Mouse (Mus musculus) forebrain, embryonic 16.5 days (tissue): Measurements from ENCODE around the gene Thap8. TPM values are rescaled to one million over a fixed set of nuclear protein-coding genes. Genes with fewer than 3 reads are reported as not detected.

Source experiments
- ATAC-seq: fragments of 200-750 bp; cut with Nextera tagmentation; 2 replicates; pipeline ENCODE4 v1.8.0; 2017; ENCODE audit warnings: mild to moderate bottlenecking, moderate library complexity
- H3K27ac ChIP-seq: fragments of 300-500 bp; sonication (generic); 2 replicates; pipeline ENCODE4 v1.5.1; 2014; ENCODE audit warnings: low read length, control low read depth
- H3K27me3 ChIP-seq: fragments of 300-500 bp; sonication (generic); replicated peaks from 2 replicates; pipeline ENCODE4 v1.6.1; 2014; ENCODE audit warnings: low read length; ENCODE audit not compliant: control insufficient read depth, insufficient read depth
- H3K36me3 ChIP-seq: fragments of 300-500 bp; sonication (generic); 2 replicates; pipeline ENCODE4 v1.6.1; 2014; ENCODE audit not compliant: control insufficient read depth, insufficient read depth
- H3K4me1 ChIP-seq: fragments of 300-500 bp; sonication (generic); replicated peaks from 2 replicates; pipeline ENCODE4 v1.6.1; 2014; ENCODE audit warnings: low read length; ENCODE audit not compliant: control insufficient read depth, insufficient read depth
- H3K4me2 ChIP-seq: fragments of 300-500 bp; sonication (generic); 2 replicates; pipeline ENCODE4 v1.6.1; 2014; ENCODE audit warnings: mild to moderate bottlenecking, low read length, control low read depth
- H3K4me3 ChIP-seq: fragments of 300-500 bp; sonication (generic); replicated peaks from 2 replicates; pipeline ENCODE4 v1.5.1; 2014; ENCODE audit warnings: mild to moderate bottlenecking, low read length, control low read depth
- H3K9ac ChIP-seq: fragments of 300-500 bp; sonication (generic); replicated peaks from 2 replicates; pipeline ENCODE4 v1.6.1; 2014; ENCODE audit warnings: low read depth, low read length, control low read depth
- H3K9me3 ChIP-seq: fragments of 300-500 bp; sonication (generic); 2 replicates; pipeline ENCODE4 v1.6.1; 2016; ENCODE audit warnings: low read length; ENCODE audit not compliant: control insufficient read depth
- WGBS: fragments of 180-500 bp; shearing (Covaris S2); extraction: QIAGEN DNeasy Blood & Tissue Kit; methylation state at CpG from one replicate; pipeline ENCODE4 v1.1.7; 2014; 5-methylcytosine and 5-hydroxymethylcytosine counted together
- polyA plus RNA-seq: library from polyadenylated mRNA; unstranded; fragments of >200 nt; fragmentation: Nextera tagmentation; extraction: Ambion mirVana; gene quantifications from 2 replicates; pipeline ENCODE4 v1.2.1, GENCODE M21; 2015

Gene Thap8
- polyA plus RNA-seq, 1 experiment from 2014 or later = 0.42 TPM

GRCm38 (mm10) chr7:30333436-30333835 lies 53.5 kb downstream of the Thap8 start:
- no peak overlapping the region for H3K4me3 ChIP-seq
- H3K9ac ChIP-seq = 0 out of 2 replicates have a peak overlapping the region, but pooled peaks have one; percentile 9
- H3K9me3 ChIP-seq = no peaks in the 10 kb centered on the region
- peak; percentile 31; the same call in 1 of the 2 replicates for ATAC-seq
- H3K4me2 ChIP-seq = no peak overlapping the region
- peak overlapping the region; percentile 50 for H3K27ac ChIP-seq
- no peaks in the 10 kb centered on the region for H3K36me3 ChIP-seq
- peaks cover 25% of the 10 kb centered on the region for H3K4me1 ChIP-seq
- no peaks in the 10 kb centered on the region for H3K27me3 ChIP-seq
- 12% methylated on average over 4 of the region's 4 CpGs for WGBS

GRCm38 (mm10) chr7:30334563-30334962 lies 54.7 kb downstream of the Thap8 start:
- no peaks in the 10 kb centered on the region for H3K36me3 ChIP-seq
- H3K4me2 ChIP-seq = no peak overlapping the region
- no peak overlapping the region for H3K4me3 ChIP-seq
- H3K9me3 ChIP-seq = no peaks in the 10 kb centered on the region
- ATAC-seq = no peak
- no peak overlapping the region for H3K27ac ChIP-seq
- peaks cover 27% of the 10 kb centered on the region for H3K4me1 ChIP-seq
- H3K9ac ChIP-seq = no peak overlapping the region
- no peaks in the 10 kb centered on the region for H3K27me3 ChIP-seq
- 58% methylated on average over 5 of the region's 5 CpGs for WGBS

GRCm38 (mm10) chr7:30335688-30336087 lies 55.8 kb downstream of the Thap8 start:
- Histone ChIP-seq H3K4me1 (peaks cover 27% of the 10 kb centered on the region), H3K9ac (no peak overlapping the region), H3K4me3 (no peak overlapping the region), H3K27me3 (no peaks in the 10 kb centered on the region), H3K4me2 (no peak overlapping the region), H3K36me3 (no peaks in the 10 kb centered on the region), H3K9me3 (no peaks in the 10 kb centered on the region), H3K27ac (0 out of 2 replicates have a peak overlapping the region, but pooled peaks have one; percentile 6)
- ATAC-seq = peak; percentile 10
- 61% methylated on average over 6 of the region's 6 CpGs for WGBS

GRCm38 (mm10) chr7:30336384-30336783 lies 56.5 kb downstream of the Thap8 start:
- H3K9ac ChIP-seq = no peak overlapping the region
- H3K36me3 ChIP-seq = no peaks in the 10 kb centered on the region
- WGBS = 3% methylated on average over 9 of the region's 9 CpGs
- no peak overlapping the region for H3K4me3 ChIP-seq
- H3K27ac ChIP-seq = no peak overlapping the region
- H3K9me3 ChIP-seq = no peaks in the 10 kb centered on the region
- ATAC-seq = peak; percentile 39
- H3K4me2 ChIP-seq = no peak overlapping the region
- peaks cover 32% of the 10 kb centered on the region for H3K4me1 ChIP-seq
- H3K27me3 ChIP-seq = no peaks in the 10 kb centered on the region

- no peak overlapping the region for H3K27ac ChIP-seq
These were observed 59.7 kb downstream of the Thap8 start for GRCm38 (mm10) chr7:30339432-30340109.

More at GRCm38 (mm10) chr7:30339432-30340109, 59.7 kb downstream of the Thap8 start:
- Histone ChIP-seq H3K27me3 (peaks cover 3% of the 10 kb centered on the region; the same call in 1 of the 2 replicates), H3K9me3 (no peaks in the 10 kb centered on the region), H3K4me3 (no peak overlapping the region), H3K4me1 (peaks cover 14% of the 10 kb centered on the region), H3K9ac (no peak overlapping the region), H3K4me2 (no peak overlapping the region), H3K36me3 (no peaks in the 10 kb centered on the region)
- ATAC-seq = no peak
- 57% methylated on average over 5 of the region's 5 CpGs for WGBS

Other genes starting within 250 kb of the Thap8 start
- gene Zfp14, start 228.7 kb upstream of the Thap8 start, polyA plus RNA-seq = 14.2 and 14.7 TPM in 2 replicates
- gene Zfp82, start 207.2 kb upstream of the Thap8 start, polyA plus RNA-seq = 16.4 and 17.5 TPM in 2 replicates
- gene Gm26920, start 189.7 kb upstream of the Thap8 start, polyA plus RNA-seq = 2.5 and 3.3 TPM in 2 replicates
- gene Zfp566, start 189.6 kb upstream of the Thap8 start, polyA plus RNA-seq = 20.6 and 22.1 TPM in 2 replicates
- gene Zfp260, start 185.3 kb upstream of the Thap8 start, polyA plus RNA-seq = 112 and 137 TPM in 2 replicates
- gene Zfp382, start 158.2 kb upstream of the Thap8 start, polyA plus RNA-seq = 30.6 and 32.5 TPM in 2 replicates
- gene Zfp146, start 110.3 kb upstream of the Thap8 start, polyA plus RNA-seq = 17.4 and 18.0 TPM in 2 replicates
- 2.4 and 4.1 TPM in 2 replicates for gene Cox7a1, start 96.0 kb upstream of the Thap8 start, polyA plus RNA-seq
- 59.7 and 68.4 TPM in 2 replicates for gene Capns1, start 81.3 kb upstream of the Thap8 start, polyA plus RNA-seq
- gene Polr2i, start 48.1 kb upstream of the Thap8 start, polyA plus RNA-seq = 160 and 165 TPM in 2 replicates
- 358 and 393 TPM in 2 replicates for gene Tbcb, start 47.8 kb upstream of the Thap8 start, polyA plus RNA-seq
- gene Ovol3, start 44.4 kb upstream of the Thap8 start, polyA plus RNA-seq = not detected in 2 replicates
- 6.2 and 8.2 TPM in 2 replicates for gene Wdr62, start 325 bp downstream of the Thap8 start, polyA plus RNA-seq
- 129 and 145 TPM in 2 replicates for gene Clip3, start 11.6 kb downstream of the Thap8 start, polyA plus RNA-seq
- 93.6 and 104 TPM in 2 replicates for gene Alkbh6, start 28.6 kb downstream of the Thap8 start, polyA plus RNA-seq
- 8.5 and 11.7 TPM in 2 replicates for gene Syne4, start 34.7 kb downstream of the Thap8 start, polyA plus RNA-seq
- gene E130208F15Rik, start 41.6 kb downstream of the Thap8 start, polyA plus RNA-seq = not detected in 2 replicates
- 18.0 and 19.3 TPM in 2 replicates for gene Sdhaf1, start 43.8 kb downstream of the Thap8 start, polyA plus RNA-seq
- 10.4 and 13.4 TPM in 2 replicates for gene Lrfn3, start 82.7 kb downstream of the Thap8 start, polyA plus RNA-seq
- 14.0 and 19.1 TPM in 2 replicates for gene Tyrobp, start 133.7 kb downstream of the Thap8 start, polyA plus RNA-seq
- not detected in 2 replicates for gene Hcst, start 139.8 kb downstream of the Thap8 start, polyA plus RNA-seq
- gene Nfkbid, start 141.6 kb downstream of the Thap8 start, polyA plus RNA-seq = 2.3 and 3.4 TPM in 2 replicates
- gene Aplp1, start 165.4 kb downstream of the Thap8 start, polyA plus RNA-seq = 584 and 649 TPM in 2 replicates
- gene Kirrel2, start 177.6 kb downstream of the Thap8 start, polyA plus RNA-seq = 0.22 and 0.43 TPM in 2 replicates
- not detected in 2 replicates for gene Nphs1, start 178.2 kb downstream of the Thap8 start, polyA plus RNA-seq
- not detected in 2 replicates for gene Prodh2, start 213.5 kb downstream of the Thap8 start, polyA plus RNA-seq